Mouse (Mus musculus): ENCODE results near the gene Synpo2.

The Synpo2 gene

DNA sequence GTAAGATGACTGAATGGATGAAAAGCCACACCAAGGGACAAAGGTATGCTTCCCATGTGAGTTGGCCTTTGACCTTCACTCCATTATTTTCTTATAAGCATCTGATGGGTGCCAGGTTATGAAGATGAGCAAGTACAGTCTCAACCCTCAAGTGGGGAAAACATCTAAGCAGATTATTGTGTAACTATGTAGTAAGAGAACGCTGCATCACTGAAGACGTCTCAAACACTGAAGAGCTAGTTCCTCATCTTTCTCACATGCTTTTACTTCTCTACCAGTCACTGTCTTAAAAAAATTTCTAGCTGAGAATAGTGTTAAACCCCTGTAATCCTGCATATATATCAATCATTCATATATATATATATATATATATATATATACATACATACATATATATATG lies 34.2 kb downstream of the Synpo2 start:
- no peak for DNase-seq

DNA sequence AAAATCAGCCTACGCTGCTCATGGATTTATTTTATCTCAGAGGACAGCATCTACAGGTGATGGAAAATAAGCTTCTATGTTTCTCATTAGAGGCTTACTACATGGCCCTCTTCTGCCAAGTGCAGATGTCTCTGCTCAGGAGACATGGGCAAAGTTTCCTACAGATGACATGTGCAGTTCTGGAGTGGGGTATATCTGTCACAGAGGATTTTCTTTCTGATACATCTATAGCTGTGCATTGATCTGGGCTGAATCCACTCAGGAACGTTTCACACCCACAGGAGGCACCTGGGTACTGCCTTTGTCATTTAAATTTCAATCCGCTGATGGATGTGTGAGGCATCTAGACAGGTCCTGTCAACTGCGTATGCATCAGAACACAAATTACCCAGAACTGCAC lies 42.2 kb downstream of the Synpo2 start:
- DNase-seq: no peak

DNA sequence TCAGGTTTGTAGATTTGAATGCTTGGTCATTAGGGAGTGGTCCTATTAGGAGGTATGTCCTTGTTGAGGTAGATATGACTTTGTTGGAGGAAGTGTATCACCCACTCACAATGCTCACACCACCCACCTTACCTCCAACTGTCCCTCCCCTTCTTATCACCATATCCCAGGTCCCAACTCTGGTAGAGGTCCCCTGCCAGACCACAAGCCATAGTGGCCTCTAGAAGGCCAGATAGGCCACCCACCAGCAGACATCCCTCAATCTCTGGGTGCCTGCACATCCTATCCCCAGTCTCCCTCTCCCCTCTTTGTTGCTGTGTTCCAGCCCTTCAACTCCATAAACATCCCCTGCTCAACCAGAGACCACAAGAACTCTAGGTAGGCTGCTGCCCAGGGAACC lies 44.3 kb downstream of the Synpo2 start:
- no peak for DNase-seq

DNA sequence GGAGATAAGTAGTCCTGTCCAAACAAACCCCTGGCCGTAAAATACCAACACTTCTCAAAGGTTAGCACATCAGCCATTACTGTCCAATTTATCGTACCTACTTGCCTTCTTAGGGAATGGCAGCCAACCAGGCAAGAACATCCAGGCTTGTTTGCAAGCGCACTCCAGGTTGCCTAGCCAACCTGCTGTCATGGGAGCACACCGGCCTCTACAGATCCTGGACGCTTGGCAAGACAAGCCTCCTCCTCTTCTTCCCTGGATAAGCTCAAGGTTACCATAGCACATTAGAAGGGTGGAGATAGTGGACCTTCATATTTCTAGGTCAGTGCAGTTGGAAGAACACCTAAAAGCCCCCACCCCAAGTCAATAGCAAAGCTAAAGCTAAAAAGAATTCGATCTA lies 45.6 kb downstream of the Synpo2 start:
- no peak for DNase-seq

DNA sequence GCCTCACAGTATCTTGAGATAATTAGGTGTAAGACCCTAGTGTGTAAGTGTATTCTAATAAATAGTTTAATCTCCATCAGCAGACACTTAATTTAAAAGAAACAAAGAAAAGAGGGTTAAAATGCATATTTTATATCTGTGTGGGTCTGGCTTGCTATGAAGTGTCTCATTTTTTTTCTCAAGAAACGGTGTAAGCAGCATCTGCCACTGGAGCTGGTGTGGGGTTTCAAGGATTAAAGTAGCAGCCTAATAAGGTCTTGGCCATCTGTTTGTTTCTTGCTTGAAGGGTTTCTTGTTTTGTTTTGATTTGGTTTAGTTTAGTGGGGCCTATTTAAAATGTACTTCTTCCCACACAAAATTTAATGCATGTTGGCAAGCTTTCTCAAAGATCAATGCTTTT lies 46.1 kb downstream of the Synpo2 start:
- DNase-seq: no peak

DNA sequence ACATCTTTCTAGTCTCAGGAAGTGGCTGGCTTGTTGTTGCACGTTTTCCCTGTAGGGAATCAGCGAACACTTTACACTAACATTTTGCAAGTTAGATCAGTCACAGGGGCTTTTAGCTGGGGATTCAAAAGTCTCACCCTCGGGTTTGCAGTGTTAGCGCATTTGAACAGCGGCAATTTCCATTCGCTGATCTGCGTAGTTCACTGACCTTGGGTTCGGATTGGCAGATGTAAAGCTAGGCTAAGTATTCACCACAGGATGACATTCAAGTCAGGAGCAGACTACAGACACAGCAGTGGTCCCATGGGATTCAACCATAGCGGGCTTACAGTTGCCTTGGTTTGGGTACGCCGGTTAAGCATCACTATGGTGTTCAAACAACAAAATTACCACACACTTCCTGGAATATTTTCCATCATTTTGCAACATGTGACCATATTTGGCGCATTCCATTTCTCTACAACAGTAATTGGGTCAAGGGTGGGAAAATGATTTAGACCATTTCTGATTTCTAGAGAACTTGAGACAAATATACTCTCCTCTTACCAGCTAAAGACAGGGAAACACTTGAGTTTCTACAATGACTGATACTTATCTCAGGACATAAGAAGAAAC lies 47.2 kb downstream of the Synpo2 start:
- DNase-seq: no peak

DNA sequence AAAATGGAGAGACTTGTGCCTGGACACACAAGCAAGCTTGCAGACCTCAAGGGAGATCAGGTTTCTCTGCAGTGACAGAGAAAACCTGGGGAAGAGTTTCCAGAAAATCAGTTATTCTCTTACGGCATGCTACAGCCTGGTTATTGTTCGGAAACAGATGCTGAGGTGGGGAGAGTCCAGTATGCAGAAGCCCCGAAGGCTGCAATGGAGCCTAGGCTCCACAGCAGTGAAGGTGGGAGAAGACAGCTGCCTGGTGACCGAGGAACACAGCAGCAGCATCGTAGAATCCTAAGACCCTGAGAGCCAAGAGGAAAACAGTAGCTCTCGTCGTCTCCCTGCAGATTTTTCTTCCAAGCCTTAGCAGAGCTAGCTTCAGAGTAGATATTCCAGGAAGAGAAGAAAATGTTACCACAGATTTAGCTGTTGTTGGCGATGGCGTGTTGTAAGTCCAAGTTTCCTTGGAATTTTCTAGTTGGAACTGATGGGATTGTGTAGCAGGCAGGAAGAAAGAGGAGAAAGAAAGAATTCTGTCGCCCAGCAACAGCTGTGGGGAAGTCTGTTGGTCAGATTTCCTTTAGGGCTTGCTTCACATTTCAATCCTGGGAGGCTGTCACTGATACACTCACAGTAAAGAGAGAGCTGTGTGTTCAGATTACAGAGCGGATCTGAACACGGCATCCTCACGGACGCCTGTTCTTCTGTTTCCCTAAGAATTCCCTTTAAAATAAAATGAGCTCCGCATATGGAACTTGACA lies 48.4 kb downstream of the Synpo2 start:
- no peak for DNase-seq

DNA sequence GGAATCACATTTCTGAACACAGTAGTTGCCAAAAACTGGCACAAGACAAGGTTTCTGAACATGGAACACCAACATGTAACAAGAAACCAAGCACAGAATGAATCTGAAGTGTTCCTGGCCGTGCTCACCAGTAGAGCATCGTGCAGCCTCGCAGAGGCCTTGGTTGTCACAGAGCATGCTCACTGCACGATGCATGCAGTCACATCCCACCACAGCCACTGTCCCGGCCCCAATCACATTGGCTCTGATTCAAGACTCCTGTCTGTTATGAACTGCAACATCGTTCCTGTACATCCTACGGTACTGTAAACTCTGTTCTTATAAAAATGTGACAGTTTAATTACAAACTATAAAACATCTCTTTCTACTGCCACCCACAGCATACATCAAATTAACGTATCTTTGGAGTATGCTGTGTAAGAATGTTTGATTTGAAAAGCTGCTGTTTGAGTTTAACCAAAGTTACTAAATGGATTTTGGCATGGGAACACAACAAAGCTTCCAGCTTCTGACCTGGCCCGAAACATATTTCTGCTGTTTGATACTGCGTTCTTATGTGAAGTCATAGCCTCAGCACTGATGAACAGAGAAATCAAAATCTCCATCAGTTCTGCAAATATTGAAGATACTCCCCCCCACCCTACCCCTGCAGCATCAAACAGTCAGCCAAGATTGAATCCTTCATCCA lies 50.6 kb downstream of the Synpo2 start:
- DNase-seq: no peak

DNA sequence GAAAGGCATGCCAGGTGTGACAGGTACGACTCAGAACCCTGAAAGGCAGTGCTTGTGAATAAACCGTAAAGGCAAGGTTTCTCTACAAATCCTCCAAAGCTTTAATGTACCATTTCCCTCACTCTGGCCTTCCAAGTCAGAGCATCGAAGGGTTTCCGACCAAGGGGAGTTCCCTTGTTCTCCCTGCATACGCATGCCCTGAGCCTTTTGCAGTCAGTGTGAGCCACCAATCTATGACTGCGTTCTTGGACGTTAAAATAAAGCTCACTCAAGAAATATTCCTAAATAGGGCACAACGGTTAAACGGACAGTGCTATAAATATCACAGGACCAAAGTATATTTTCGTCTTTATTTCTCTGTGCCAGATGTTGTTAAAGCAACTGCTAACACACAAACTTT lies 51.7 kb downstream of the Synpo2 start:
- no peak for DNase-seq

DNA sequence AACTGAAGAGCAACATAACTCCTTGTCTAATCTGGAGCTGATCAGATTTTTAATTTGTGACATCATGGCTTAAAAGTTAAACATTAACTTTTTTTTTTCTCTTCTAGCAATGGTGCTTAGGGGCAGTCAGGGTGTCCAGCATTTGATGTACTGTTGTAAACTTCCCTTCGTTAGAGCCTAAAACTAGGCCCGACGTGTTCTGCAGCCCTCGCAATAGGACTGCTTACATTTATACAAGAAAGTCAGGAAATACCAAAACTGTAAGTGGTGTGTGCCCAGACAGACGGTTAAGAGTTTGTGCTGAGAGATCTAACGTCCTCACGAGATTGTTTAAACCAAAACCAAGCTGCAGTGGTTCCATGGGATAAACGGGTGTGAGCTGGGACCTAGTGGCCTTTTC lies 56.4 kb downstream of the Synpo2 start:
- no peak for DNase-seq

DNA sequence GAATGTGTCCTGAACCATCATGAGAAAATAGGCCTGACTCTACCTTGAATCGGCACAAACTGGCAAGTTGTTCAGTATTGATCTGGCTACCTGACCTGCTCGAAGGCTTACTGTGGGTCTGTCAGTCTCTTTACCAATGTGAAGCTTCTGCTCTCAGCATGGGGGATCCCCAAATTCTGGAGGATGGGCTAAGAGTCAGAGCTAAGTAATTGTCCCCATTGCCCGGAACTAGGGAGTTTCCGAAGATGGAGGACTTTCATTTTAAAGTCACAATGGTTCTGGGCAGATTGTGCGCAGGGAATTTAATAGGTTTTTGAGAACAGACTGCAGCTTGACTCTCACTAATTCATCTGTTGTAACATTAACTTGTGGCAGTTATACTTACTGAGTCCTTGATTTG lies 56.9 kb downstream of the Synpo2 start:
- no peak for DNase-seq

DNA sequence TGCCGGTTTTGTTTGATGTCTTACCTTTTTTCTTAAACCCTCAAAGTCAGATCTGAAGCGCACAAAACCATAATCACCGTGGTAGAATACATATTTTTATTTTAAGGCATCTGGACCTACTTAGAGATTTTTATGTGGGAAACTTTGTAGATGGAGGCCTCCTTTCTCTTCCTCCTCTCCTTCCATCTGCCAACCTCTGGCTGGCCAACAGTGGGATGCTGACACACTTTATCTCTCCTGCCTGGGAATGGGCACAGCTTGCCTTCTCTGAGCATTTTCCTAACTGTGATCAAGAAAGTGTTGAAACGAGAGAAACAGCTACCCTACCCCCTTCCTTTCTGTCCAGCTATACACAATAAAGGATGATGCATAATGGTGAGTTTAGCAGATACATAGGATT lies 57.5 kb downstream of the Synpo2 start:
- DNase-seq: no peak

DNA sequence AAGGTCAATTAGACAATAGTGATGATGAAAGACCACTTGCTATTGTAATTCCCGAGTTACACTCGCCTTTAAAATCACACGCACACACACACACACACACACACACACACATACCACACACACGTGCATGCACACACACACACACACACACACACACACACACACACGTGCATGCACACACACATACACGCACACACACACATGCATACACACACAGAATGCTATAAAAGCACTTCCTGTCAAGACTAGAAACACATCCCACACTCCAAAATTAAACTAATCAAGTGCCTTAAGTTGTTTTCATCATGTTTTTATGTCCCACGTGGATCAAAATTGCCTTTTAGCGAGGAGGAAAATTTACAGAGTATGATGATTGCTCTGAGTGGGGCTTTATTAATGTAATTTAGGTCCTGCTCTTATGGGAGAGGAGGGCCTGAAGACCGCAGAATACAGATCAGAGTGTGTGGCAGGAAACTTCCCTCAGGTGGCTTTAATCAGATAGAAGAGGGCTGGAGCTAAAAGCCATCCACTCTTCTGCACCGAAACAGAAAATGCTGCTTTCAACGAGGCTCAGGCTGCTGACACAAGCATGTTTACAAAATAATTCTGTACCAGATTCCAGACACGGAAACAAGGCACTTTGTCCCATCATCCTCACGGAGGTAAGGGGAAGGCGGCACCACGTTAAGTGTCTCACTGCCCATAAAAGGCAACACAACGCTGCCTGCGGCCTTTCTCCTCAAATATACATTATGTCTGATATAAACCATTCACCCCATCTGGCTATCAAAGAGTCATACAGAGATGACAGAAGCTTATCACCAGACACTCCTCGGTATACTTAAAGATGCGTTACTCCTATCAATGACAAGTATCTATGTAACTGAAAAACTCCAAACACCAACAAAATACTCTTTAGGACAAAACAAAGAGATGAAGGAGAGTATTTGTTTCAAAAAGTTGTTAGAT lies 59.3 kb downstream of the Synpo2 start:
- DNase-seq: no peak

DNA sequence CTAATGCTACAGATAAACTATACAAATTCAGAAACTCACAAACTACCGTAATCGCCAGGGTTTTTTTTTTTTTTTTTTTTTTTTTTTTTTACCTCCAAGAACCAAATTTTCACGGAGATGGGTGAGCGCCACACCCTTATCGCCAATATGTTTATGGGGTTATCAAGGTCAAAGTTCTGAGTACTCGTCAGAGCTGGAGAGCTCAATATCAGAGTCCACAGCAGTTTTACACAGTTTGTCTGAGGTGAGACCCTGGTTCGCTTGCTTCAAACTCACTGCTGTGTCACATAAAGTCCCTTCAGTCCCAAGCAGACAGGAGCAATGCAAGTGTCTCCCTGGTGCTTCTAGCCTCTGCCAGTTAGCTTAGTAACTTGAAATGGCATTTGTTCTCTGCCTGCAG lies 60.8 kb downstream of the Synpo2 start:
- no peak for DNase-seq

DNA sequence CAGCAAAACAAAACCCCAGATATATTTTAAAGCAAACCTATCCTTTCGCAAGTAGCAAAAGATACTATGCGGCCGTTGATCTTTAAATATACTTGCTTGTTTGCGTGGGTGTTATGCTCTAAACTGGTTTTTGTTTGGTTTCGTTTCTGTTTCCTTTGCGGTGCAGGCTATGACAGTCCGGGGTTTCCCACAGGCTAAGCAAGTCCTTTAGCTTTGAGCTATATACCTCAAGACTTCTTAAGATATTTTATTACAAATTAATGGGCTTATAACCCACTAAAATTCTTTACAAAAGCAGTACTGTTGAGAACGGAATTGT lies 61.6 kb downstream of the Synpo2 start:
- no peak for DNase-seq

DNA sequence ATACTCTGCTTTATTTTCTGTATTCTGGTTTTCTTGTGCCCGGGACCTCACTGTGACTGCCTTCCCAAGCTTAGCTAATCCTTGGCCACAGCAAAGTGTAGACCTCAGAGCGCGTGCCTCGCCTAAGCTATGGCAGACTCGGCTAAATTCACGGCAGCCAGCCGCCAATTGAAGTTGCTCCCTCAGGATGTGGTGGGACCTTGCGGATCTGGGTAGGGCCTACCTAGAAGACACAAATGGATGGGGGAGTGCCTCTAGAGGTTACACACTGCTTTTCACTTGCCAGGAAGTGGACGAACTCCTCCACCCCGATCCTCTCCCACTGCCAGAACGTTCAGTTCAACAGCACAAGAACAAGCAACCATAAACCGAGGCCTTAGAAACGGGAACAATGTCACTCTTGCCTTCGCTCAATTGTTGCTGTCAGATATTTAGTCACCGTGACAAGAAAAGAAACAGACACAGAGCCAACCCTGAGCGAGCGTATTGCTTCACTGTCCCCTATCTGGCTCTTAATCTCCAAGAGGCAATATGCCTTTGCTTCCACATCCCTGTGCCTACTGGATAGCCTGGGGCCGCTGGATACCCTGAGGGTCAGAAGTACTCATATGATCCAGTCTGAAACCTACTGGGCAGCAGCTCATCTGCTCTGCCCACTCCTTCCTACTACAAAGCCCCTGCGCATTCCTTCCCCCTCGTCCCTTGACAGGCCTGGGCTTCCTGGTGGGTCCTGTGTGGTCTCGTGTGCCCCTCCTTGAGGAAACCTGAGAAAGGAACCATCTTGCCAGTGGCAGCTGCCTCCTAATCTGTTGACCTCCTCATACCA lies 62.2 kb downstream of the Synpo2 start:
- DNase-seq: no peak

DNA sequence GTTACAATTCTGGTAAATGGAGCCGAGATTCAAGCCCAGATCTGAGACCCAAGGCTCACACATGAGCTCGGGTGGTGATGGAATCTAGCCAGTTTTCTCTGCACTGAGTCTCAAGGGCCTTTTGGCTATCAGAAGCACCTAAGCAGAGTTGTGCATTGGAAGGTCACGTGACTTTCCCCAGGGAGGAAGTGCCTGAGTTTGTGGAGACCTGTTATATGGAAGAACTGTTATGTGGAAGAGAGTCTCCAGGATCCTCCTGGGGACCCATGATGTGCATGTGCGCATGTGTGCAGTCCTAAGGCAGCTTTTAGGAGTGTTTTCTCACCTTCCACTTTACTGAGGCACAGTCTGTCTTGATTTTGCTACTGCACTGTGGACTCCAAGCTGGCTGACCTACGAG lies 63.8 kb downstream of the Synpo2 start:
- DNase-seq: no peak

DNA sequence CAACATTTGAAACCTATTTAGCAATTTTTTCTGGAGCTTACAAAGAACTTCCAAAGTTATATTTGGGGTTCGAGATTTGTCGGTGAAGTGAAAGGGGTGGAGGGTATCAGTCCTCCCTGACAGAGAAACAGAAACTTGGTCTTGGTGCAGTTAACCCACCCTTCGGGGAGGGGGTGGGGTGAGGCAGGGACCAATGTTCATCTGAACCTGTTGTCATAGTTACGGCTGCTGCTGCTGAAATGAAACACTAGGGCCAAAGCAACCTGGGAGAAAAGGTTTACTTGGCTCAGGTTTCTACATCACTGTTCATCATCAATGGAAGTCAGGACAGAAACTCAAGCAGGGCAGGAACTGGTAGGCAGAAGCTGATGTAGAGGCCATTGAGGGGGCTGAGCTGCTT lies 66.6 kb downstream of the Synpo2 start:
- no peak for DNase-seq

DNA sequence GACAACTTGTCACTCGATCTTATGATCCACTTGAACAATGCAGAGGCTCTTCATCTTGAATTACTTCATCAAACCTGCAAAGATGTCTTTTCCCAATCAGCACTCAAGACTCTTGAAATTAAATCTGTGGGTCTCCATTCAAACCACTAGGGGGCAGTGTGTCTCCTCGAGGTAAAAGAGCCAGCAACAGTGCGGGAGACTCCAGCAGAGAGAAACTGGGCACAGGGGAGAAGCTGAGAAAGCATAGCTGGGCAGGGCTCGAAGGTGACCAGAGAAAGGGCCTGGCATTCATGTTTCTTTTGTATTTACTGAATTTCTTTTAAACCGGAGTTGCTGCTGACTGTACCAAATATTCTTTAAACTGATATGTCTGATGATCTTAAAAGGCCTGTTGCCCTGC lies 67.1 kb downstream of the Synpo2 start:
- DNase-seq: peak; percentile 19

DNA sequence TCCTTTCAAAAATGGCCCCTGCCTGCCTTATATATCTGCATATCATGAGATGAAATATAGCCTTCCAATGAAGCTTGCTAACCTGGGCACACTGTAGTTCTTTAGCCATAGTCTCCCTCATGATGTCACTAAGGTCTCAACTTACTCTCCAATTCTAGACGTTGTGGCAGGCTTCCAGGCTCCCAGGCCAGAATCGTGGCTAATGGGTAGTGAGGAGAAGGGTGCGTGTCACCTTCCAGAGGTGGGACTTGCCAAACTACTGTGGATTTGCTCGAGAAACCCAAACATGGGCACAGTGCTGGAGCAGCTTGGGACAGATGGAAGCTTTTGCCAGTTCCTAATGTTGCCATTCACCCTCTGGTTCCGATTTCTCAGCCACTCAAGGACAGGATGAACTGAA lies 69.5 kb downstream of the Synpo2 start:
- no peak for DNase-seq

DNA sequence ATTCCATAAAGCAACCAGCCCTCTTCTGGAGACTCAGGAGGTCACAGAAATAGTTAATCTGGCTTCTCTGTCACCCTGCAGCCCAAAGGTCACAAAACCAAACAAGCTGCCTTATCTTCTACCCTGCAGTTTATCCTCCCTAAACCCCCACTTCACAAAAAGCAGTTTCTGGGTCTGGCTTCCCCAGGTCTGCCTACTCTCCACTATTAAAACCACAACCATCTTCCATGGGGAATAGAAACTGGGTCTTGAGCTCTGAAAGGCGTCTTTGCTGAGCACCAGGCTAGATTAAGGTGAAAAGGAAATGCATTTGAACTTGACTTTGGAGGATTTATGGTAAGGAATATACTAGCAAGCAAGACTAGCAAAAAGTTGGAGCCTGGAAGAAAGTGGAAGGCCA lies 71.8 kb downstream of the Synpo2 start:
- DNase-seq: no peak

DNA sequence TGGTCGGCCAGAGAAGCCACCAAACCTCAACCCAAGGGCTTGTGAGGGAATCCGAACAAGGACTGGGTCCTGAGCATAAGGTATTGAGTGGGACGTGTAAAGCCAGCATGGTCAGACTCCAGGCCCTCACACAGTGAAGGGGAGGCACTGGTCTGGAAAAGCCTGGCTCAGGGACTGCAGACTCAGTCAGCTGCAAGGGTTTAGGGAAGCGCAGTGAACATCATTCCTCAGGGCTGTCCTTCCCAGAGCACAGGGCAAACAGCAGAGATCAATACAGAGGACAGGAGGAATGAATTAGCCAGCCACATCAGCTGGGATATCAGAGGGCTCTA lies 72.8 kb downstream of the Synpo2 start:
- no peak for DNase-seq

Measured in kidney, adult 11 months (tissue).